Mouse (Mus musculus) thymus, adult 2 months (tissue): ENCODE measurements at regions not wholly inside any gene's neighbourhood (a gene's known extent, or its start where the extent isn't known, plus 50 kb on each side); places are given as distances from the start of the nearest gene placed in this dataset.

ENCODE experiments used
- CTCF ChIP-seq: fragments of 200-500 bp; IDR thresholded peaks from 2 replicates; pipeline ENCODE4 v1.5.1; 2012; ENCODE audit warnings: mild to moderate bottlenecking, control low read depth, low read length, moderate library complexity, borderline replicate concordance; ENCODE audit not compliant: control insufficient read depth, poor library complexity, insufficient read depth; ENCODE audit errors: extremely low read depth
- POLR2A ChIP-seq: fragments of 200-500 bp; IDR thresholded peaks from 2 replicates; pipeline ENCODE4 v1.6.1; 2012; ENCODE audit warnings: mild to moderate bottlenecking, low read length, control low read depth, moderate library complexity; ENCODE audit not compliant: control insufficient read depth, poor library complexity, insufficient read depth; ENCODE audit errors: extremely low read depth

GRCm38 (mm10) chr4:7091201-7091814 is 1147.5 kb downstream of the Car8 start:
- TF ChIP-seq CTCF (no peak), POLR2A (no peak)
